Mouse (Mus musculus): Measurements from ENCODE around the gene Pacrg. TPM values are rescaled to one million over a fixed set of nuclear protein-coding genes. Genes with fewer than 3 reads are reported as not detected.

Gene Pacrg
- total and polyA plus RNA-seq, 2 experiments from 2014 or later, result 1.1 to 1.4 TPM

- TF ChIP-seq CTCF (IDR thresholded peaks at IDR 0.05; ENCODE audit: low read depth) (no peak), EP300 (IDR thresholded peaks at IDR 0.05; ENCODE audit: low read depth) (no peak)
- H3K36me3 ChIP-seq (replicated peaks; ENCODE audit: control insufficient read depth, insufficient read depth, low read length), result no peaks in the 10 kb centered on the region
- H3K4me3 ChIP-seq (ENCODE audit: low read depth, low read length), result no peak overlapping the region
- no peak for DNase-seq (ENCODE audit: low spot score)
- no peak for ATAC-seq (ENCODE audit: insufficient read depth, low read depth)
- H3K9me3 ChIP-seq (replicated peaks; ENCODE audit: control insufficient read depth, low read length), result no peaks in the 10 kb centered on the region
- no peak overlapping the region; the same call in 1 of the 2 replicates for H3K9ac ChIP-seq (replicated peaks; ENCODE audit: low read depth, low read length)
- WGBS, result 50% methylated on average over 3 of the region's 3 CpGs
- H3K27ac ChIP-seq (ENCODE audit: low read depth), result peak overlapping the region; percentile 92
- peaks cover 49% of the 10 kb centered on the region for H3K4me1 ChIP-seq (ENCODE audit: control insufficient read depth, insufficient read depth)
- no peaks in the 10 kb centered on the region for H3K27me3 ChIP-seq (ENCODE audit: control insufficient read depth, insufficient read depth, low read length)
- no peak overlapping the region for H3K4me2 ChIP-seq (ENCODE audit: low read depth, low read length)
These were observed 361.7 kb downstream of the Pacrg start for GRCm38 (mm10) chr17:10478377-10478776.

DNA sequence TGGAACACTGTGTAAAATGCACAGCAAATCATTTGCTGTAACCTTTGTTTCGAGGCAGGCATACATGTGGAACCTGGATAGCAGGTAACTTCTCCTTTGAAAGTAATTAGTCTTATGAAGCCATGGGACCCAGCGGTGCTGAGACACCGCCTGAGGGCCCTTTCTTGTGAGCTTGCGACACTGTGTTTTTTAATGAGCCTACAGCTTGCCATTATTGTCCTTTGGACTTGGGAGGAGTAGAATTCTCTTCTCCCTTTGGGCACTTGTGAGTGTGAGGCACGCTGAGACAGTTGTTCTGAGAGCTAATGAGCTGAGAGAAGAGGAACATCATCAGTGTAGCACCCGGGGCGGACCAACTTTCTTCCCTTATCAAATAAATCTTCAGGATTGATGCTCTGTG lies 363.3 kb downstream of the Pacrg start:
- Histone ChIP-seq H3K9ac (replicated peaks; ENCODE audit: low read depth, low read length) (no peak overlapping the region), H3K4me2 (ENCODE audit: low read depth, low read length) (no peak overlapping the region), H3K27me3 (ENCODE audit: control insufficient read depth, insufficient read depth, low read length) (no peaks in the 10 kb centered on the region), H3K27ac (ENCODE audit: low read depth) (0 out of 2 replicates have a peak overlapping the region, but pooled peaks have one; percentile 96), H3K4me3 (ENCODE audit: low read depth, low read length) (no peak overlapping the region), H3K9me3 (replicated peaks; ENCODE audit: control insufficient read depth, low read length) (no peaks in the 10 kb centered on the region), H3K36me3 (replicated peaks; ENCODE audit: control insufficient read depth, insufficient read depth, low read length) (no peaks in the 10 kb centered on the region), H3K4me1 (ENCODE audit: control insufficient read depth, insufficient read depth) (peaks cover 56% of the 10 kb centered on the region)
- DNase-seq (ENCODE audit: low spot score) (no peak), ATAC-seq (ENCODE audit: insufficient read depth, low read depth) (no peak)
- 92% methylated on average over 7 of the region's 7 CpGs for WGBS
- TF ChIP-seq EP300 (IDR thresholded peaks at IDR 0.05; ENCODE audit: low read depth) (no peak), CTCF (IDR thresholded peaks at IDR 0.05; ENCODE audit: low read depth) (no peak)

GRCm38 (mm10) chr17:10474972-10475371 lies 365.1 kb downstream of the Pacrg start:
- no peaks in the 10 kb centered on the region for H3K9me3 ChIP-seq (replicated peaks; ENCODE audit: control insufficient read depth, low read length)
- H3K4me3 ChIP-seq (ENCODE audit: low read depth, low read length), result no peak overlapping the region
- no peak for ATAC-seq (ENCODE audit: insufficient read depth, low read depth)
- no peaks in the 10 kb centered on the region for H3K36me3 ChIP-seq (replicated peaks; ENCODE audit: control insufficient read depth, insufficient read depth, low read length)
- H3K27ac ChIP-seq (ENCODE audit: low read depth), result peak overlapping the region; percentile 96
- no peak overlapping the region for H3K4me2 ChIP-seq (ENCODE audit: low read depth, low read length)
- 64% methylated on average over 6 of the region's 6 CpGs for WGBS
- no peaks in the 10 kb centered on the region for H3K27me3 ChIP-seq (ENCODE audit: control insufficient read depth, insufficient read depth, low read length)
- TF ChIP-seq CTCF (IDR thresholded peaks at IDR 0.05; ENCODE audit: low read depth) (no peak), EP300 (IDR thresholded peaks at IDR 0.05; ENCODE audit: low read depth) (no peak)
- no peak for DNase-seq (ENCODE audit: low spot score)
- peaks cover 52% of the 10 kb centered on the region for H3K4me1 ChIP-seq (ENCODE audit: control insufficient read depth, insufficient read depth)
- no peak overlapping the region for H3K9ac ChIP-seq (replicated peaks; ENCODE audit: low read depth, low read length)

DNA sequence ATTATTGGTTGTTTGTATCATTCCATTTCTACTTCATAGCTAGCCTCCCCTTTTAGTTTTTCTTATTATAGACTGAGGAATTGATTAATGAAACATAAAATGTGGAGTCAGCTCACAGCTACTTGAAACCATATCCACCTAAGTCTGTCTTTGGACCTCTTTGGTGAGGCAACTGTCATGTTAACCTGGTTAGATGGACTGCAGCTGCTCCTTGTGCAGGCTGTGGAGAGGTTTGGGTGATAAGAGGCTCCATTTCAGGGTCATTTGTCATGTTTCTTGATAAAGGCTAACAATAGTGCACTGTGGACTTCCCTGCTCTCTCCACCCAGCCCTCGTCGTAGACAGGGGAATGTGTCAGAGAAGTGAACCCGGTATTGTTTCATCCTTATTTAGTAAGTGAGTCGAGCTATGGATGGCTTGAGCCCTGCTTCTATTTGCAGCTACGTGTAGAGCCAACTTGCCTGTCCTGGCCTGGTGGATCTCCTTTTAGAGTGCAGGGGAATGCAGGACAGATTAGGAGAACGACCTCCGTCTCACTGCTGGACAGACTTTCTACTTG lies 366.2 kb downstream of the Pacrg start:
- H3K9ac ChIP-seq (replicated peaks; ENCODE audit: low read depth, low read length), result no peak overlapping the region
- H3K36me3 ChIP-seq (replicated peaks; ENCODE audit: control insufficient read depth, insufficient read depth, low read length), result no peaks in the 10 kb centered on the region
- H3K4me3 ChIP-seq (ENCODE audit: low read depth, low read length), result no peak overlapping the region
- H3K9me3 ChIP-seq (replicated peaks; ENCODE audit: control insufficient read depth, low read length), result no peaks in the 10 kb centered on the region
- ATAC-seq (ENCODE audit: insufficient read depth, low read depth) (peak; percentile 94), DNase-seq (ENCODE audit: low spot score) (peak; percentile 98)
- 5% methylated on average over 7 of the region's 7 CpGs for WGBS
- H3K27me3 ChIP-seq (ENCODE audit: control insufficient read depth, insufficient read depth, low read length), result no peaks in the 10 kb centered on the region
- H3K4me1 ChIP-seq (ENCODE audit: control insufficient read depth, insufficient read depth), result peaks cover 44% of the 10 kb centered on the region
- H3K27ac ChIP-seq (ENCODE audit: low read depth), result peak overlapping the region; percentile 96
- H3K4me2 ChIP-seq (ENCODE audit: low read depth, low read length), result peak overlapping the region; percentile 7; the same call in 1 of the 2 replicates
- TF ChIP-seq CTCF (IDR thresholded peaks at IDR 0.05; ENCODE audit: low read depth) (no peak), EP300 (IDR thresholded peaks at IDR 0.05; ENCODE audit: low read depth) (peak; percentile 90; the same call in 1 of the 2 replicates)

GRCm38 (mm10) chr17:10473175-10473574 lies 366.9 kb downstream of the Pacrg start:
- peak overlapping the region; percentile 7; the same call in 1 of the 2 replicates for H3K4me2 ChIP-seq (ENCODE audit: low read depth, low read length)
- DNase-seq (ENCODE audit: low spot score) (peak; percentile 83), ATAC-seq (ENCODE audit: insufficient read depth, low read depth) (peak; percentile 60)
- no peak overlapping the region for H3K4me3 ChIP-seq (ENCODE audit: low read depth, low read length)
- peaks cover 36% of the 10 kb centered on the region for H3K4me1 ChIP-seq (ENCODE audit: control insufficient read depth, insufficient read depth)
- peak overlapping the region; percentile 96 for H3K27ac ChIP-seq (ENCODE audit: low read depth)
- H3K9me3 ChIP-seq (replicated peaks; ENCODE audit: control insufficient read depth, low read length), result no peaks in the 10 kb centered on the region
- no peaks in the 10 kb centered on the region for H3K36me3 ChIP-seq (replicated peaks; ENCODE audit: control insufficient read depth, insufficient read depth, low read length)
- H3K9ac ChIP-seq (replicated peaks; ENCODE audit: low read depth, low read length), result no peak overlapping the region
- TF ChIP-seq CTCF (IDR thresholded peaks at IDR 0.05; ENCODE audit: low read depth) (no peak), EP300 (IDR thresholded peaks at IDR 0.05; ENCODE audit: low read depth) (no peak)
- WGBS, result 20% methylated on average over 6 of the region's 6 CpGs
- H3K27me3 ChIP-seq (ENCODE audit: control insufficient read depth, insufficient read depth, low read length), result no peaks in the 10 kb centered on the region
